Mouse (Mus musculus) colon, adult 2 months (tissue): ENCODE measurements around the gene Sde2. TPM values are rescaled to one million over a fixed set of nuclear protein-coding genes. Genes with fewer than 3 reads are reported as not detected.

Experiments used
- polyA plus RNA-seq: library from polyadenylated mRNA; depleted of rRNA; stranded (reverse); fragments of >200 nt; gene quantifications from 2 replicates; pipeline ENCODE4 v1.2.3, GENCODE M21; 2012; rRNA removed

Sde2 gene
- polyA plus RNA-seq: 5.8 and 6.5 TPM in 2 replicates

DNA sequence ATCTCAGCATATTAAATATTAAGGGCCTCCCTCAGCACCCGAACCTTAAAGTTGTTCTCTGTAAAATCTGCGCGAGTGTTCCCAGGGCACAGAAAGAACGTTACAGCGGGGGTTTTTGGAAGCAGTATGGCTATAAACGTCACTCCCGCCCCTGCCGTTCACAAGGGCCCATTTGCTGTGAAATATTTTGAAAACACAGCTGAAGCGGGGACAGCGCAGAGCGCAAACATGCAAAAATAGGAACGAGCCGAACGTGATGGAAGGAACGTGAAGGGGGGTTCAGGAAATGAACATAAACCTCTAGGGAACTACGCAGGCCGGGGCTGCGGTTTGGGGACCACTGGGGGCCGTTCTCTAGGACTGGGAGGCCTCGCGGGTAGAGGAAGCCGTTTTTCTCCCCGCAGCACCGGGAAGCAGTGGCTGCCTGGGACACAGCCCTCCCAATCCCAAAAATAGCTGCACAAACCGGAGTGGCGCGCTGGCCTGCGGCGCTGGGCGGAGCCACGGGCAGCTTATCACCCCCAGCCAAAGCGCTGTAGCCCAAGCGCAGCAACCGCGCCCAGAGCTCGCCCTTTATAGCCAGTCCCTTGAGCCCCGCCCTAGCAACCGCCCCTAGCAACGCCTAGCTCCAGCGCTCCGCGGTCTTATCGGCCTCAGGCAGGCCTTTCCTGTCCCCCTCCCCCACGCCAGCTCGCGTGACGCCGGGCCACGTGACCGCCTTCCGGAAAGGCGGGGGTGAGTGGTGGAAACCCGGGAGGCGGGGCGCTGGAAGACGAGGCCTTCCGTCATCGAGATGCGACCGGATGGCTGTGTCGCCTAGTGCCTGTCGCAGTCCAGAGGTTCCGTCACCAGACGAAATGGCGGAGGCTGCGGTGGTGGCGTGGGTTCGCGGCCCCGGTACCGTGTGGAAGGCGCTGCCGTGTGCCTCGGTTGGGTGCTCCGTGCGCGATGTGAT, at the start of gene Sde2:
TSS of gene Sde2 (plus strand) at position 812 of the 955 bp plus-strand sequence.

DNA sequence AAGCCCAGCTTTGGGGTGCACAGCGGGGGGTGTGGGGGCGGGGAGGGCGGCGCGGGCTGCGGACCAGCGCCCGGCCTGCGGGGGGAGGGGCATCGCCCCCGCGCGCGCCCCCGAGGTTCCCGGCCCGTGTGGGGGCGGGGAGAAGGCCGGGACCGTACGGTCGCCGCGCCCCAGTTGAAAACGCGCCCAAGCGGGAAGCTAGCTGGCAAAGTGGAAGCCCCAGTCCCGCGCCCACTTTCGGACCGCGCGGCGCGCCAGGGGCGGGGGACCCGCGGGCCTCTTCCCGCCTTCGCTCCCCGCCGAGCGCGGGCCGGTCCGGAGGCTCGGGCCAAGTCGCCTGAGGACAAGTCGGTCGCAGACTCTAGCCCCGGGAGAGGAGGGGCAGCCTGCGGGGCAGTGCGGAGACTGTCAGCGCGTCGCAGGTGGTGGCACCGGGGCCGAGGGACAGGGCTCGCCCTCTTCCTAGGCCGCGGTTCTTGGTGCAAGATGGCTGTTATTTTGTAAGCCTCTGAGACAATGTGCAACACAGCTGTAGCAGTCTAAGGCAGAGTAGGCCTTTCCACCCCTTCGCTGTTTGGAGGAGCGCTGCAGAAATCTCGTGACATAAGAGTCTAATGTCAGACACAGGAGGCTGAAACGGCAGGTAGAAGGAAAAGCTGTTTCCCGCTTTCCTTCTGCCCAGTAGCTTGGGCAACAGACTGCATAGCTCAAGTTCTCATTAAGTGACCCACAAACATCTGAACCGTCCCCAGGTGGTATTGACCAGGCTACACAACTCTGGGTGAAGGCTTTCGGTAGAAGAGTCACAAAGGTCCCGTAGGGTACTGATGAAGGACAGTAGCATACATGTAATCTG, 36.8 kb upstream of the Sde2 start, which contains the start of gene H3f3a:
TSS of gene H3f3a (minus strand) at position 59 of the 856 bp plus-strand sequence.

DNA sequence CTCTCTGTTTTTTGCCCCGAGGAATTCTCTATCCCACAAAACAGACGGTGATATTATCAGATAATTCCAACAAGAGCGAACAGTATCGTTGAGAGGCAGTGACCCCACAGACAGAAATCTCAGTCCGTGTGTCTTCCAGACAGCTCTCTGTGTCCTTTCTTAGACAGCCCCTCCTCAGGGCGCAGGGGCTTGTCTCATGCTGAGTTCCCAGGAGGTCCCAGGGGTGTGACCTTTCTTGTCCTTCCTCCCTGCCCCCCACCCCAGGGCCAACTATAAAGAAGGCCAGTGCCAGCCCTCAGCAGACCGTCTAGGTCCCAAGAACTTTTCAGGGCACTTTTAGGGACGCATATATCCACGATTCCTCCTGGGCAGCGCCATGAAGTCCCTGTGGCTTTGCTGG, 41.9 kb downstream of the Sde2 start, which contains the start of gene Lefty2:
TSS of gene Lefty2 (plus strand) at position 301 of the 400 bp plus-strand sequence.

DNA sequence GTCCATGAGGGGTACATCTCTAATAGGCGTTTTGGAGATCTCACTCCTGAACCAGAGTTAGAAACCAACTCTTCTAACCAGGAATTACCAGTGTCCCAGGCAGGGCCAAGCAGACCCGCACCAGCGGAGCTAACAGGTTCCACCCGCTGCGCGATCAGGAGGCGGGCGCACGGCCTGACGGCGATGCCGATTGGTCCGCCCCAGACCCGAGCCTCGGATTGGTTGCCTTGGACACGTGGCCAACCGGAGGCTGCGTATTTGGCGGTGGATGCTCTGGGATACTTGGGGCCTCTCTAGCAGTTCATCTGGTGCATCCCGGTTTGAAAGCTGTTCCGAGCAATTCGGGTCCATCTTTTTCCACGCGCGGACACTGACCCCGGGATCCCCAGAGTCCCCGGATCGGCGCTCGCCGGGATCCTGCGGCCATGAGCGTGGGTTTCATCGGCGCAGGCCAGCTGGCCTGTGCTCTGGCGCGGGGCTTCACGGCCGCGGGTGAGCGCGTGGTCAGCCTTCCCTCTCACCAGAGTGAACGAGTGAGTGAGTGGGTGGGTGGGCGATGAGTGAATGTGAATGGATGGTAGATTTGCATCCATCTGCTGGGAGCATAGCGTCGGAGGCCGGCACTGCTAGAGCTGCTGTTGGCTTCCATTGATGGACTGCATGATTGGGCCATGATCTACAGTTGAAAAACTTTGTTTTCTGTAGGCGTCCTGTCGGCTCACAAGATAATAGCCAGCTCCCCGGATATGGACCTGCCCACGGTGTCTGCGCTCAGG, 53.3 kb downstream of the Sde2 start, which contains the start of gene Pycr2:
TSS of gene Pycr2 (plus strand) at position 255 of the 776 bp plus-strand sequence.

Other genes with a start within 250 kb of the Sde2 start
- 1.7 and 2.0 TPM in 2 replicates for gene Lin9, start 210.0 kb upstream of the Sde2 start, polyA plus RNA-seq
- 0.13 TPM in 1 of 2 replicates, not detected in the other for gene Mixl1, start 154.1 kb upstream of the Sde2 start, polyA plus RNA-seq
- 19.5 and 20.2 TPM in 2 replicates for gene Acbd3, start 125.1 kb upstream of the Sde2 start, polyA plus RNA-seq
- gene H3f3a, start 37.2 kb upstream of the Sde2 start, polyA plus RNA-seq: 239 and 316 TPM in 2 replicates
- gene Lefty2, start 42.0 kb downstream of the Sde2 start, polyA plus RNA-seq: not detected in 2 replicates
- gene Pycr2, start 53.2 kb downstream of the Sde2 start, polyA plus RNA-seq: 47.6 and 53.9 TPM in 2 replicates
- gene Lefty1, start 83.9 kb downstream of the Sde2 start, polyA plus RNA-seq: 24.5 and 35.0 TPM in 2 replicates
- 143 and 149 TPM in 2 replicates for gene Tmem63a, start 91.2 kb downstream of the Sde2 start, polyA plus RNA-seq
- 22.7 TPM in 2 replicates for gene Ephx1, start 169.8 kb downstream of the Sde2 start, polyA plus RNA-seq
- not detected in 2 replicates for gene 9130409I23Rik, start 200.1 kb downstream of the Sde2 start, polyA plus RNA-seq